Mouse (Mus musculus) neural tube, embryonic 13.5 days (tissue): ENCODE measurements around the gene Zscan5b. TPM values are rescaled to one million over a fixed set of nuclear protein-coding genes. Genes with fewer than 3 reads are reported as not detected.
A peak's percentile ranks its signal among the peaks of the same experiment; 100 is the strongest.
"Not testable (repeated sequence)": the region's sequence is repeated elsewhere in the genome, so short reads cannot be mapped to it uniquely, and the experiment has no call there.

Source experiments
- ATAC-seq: fragments of 200-750 bp; cut with Nextera tagmentation; 2 replicates; pipeline ENCODE4 v1.8.0; 2017; ENCODE audit warnings: low read depth, mild to moderate bottlenecking, moderate TSS enrichment, moderate library complexity
- H3K27ac ChIP-seq: fragments of 300-500 bp; sonication (generic); replicated peaks from 2 replicates; pipeline ENCODE4 v1.5.1; 2015; ENCODE audit warnings: moderate library complexity, mild to moderate bottlenecking, inconsistent platforms
- H3K27me3 ChIP-seq: fragments of 300-500 bp; sonication (generic); 2 replicates; pipeline ENCODE4 v1.6.1; 2015; ENCODE audit warnings: mild to moderate bottlenecking, inconsistent platforms
- H3K36me3 ChIP-seq: fragments of 300-500 bp; sonication (generic); 2 replicates; pipeline ENCODE4 v1.6.1; 2015; ENCODE audit warnings: mild to moderate bottlenecking, inconsistent platforms
- H3K4me1 ChIP-seq: fragments of 300-500 bp; sonication (generic); replicated peaks from 2 replicates; pipeline ENCODE4 v1.6.1; 2015; ENCODE audit warnings: inconsistent platforms
- H3K4me2 ChIP-seq: fragments of 300-500 bp; sonication (generic); 2 replicates; pipeline ENCODE4 v1.6.1; 2015; ENCODE audit warnings: inconsistent platforms, mild to moderate bottlenecking, moderate library complexity
- H3K4me3 ChIP-seq: fragments of 300-500 bp; sonication (generic); 2 replicates; pipeline ENCODE4 v1.5.1; 2015; ENCODE audit warnings: mild to moderate bottlenecking, inconsistent platforms
- H3K9ac ChIP-seq: fragments of 300-500 bp; sonication (generic); 2 replicates; pipeline ENCODE4 v1.6.1; 2015; ENCODE audit warnings: moderate library complexity, mild to moderate bottlenecking, inconsistent platforms
- H3K9me3 ChIP-seq: fragments of 300-500 bp; sonication (generic); 2 replicates; pipeline ENCODE4 v1.6.1; 2016; ENCODE audit warnings: inconsistent platforms
- WGBS: fragments of 180-500 bp; shearing (Covaris S2); methylation state at CpG from one replicate; pipeline ENCODE4 v1.1.7; 2015; 5-methylcytosine and 5-hydroxymethylcytosine counted together
- polyA plus RNA-seq: library from polyadenylated mRNA; unstranded; fragments of >200 nt; fragmentation: Nextera tagmentation; extraction: Ambion mirVana; gene quantifications from 2 replicates; pipeline ENCODE4 v1.2.1, GENCODE M21; 2015

Zscan5b gene
- polyA plus RNA-seq, 1 experiment from 2014 or later, result not detected

GRCm38 (mm10) chr7:6254451-6254850, 32.4 kb downstream of the Zscan5b start:
- H3K27ac ChIP-seq, result no peak overlapping the region
- H3K4me2 ChIP-seq, result no peak overlapping the region
- H3K36me3 ChIP-seq, result no peaks in the 10 kb centered on the region
- no peak overlapping the region for H3K4me3 ChIP-seq
- ATAC-seq, result no peak
- 93% methylated on average over 5 of the region's 5 CpGs for WGBS
- H3K9me3 ChIP-seq, result no peaks in the 10 kb centered on the region
- H3K27me3 ChIP-seq, result no peaks in the 10 kb centered on the region
- no peak overlapping the region for H3K9ac ChIP-seq
- H3K4me1 ChIP-seq, result no peaks in the 10 kb centered on the region

GRCm38 (mm10) chr7:6257386-6257785, 35.3 kb downstream of the Zscan5b start:
- H3K9ac ChIP-seq, result no peak overlapping the region
- no peaks in the 10 kb centered on the region; the same call in 1 of the 2 replicates for H3K9me3 ChIP-seq
- WGBS, result 84% methylated on average over 4 of the region's 4 CpGs
- H3K4me2 ChIP-seq, result no peak overlapping the region
- H3K27me3 ChIP-seq, result no peaks in the 10 kb centered on the region
- ATAC-seq, result no peak
- H3K27ac ChIP-seq, result no peak overlapping the region
- H3K4me3 ChIP-seq, result no peak overlapping the region
- H3K36me3 ChIP-seq, result no peaks in the 10 kb centered on the region
- no peaks in the 10 kb centered on the region for H3K4me1 ChIP-seq

GRCm38 (mm10) chr7:6258232-6259220, 36.4 kb downstream of the Zscan5b start:
- WGBS, result 29% methylated on average over 16 of the region's 16 CpGs
- no peak overlapping the region for H3K4me2 ChIP-seq
- ATAC-seq, result no peak

GRCm38 (mm10) chr7:6260004-6260403, 37.9 kb downstream of the Zscan5b start:
- H3K27ac ChIP-seq, ATAC-seq, H3K4me3 ChIP-seq, H3K9me3 ChIP-seq, H3K4me2 ChIP-seq, H3K27me3 ChIP-seq, H3K9ac ChIP-seq, H3K36me3 ChIP-seq, H3K4me1 ChIP-seq: not testable (repeated sequence)
- 51% methylated on average over 2 of the region's 2 CpGs for WGBS

More at GRCm38 (mm10) chr7:6258232-6259220, 36.4 kb downstream of the Zscan5b start:
- Histone ChIP-seq H3K4me3 (no peak overlapping the region), H3K27me3 (no peaks in the 10 kb centered on the region), H3K9ac (no peak overlapping the region), H3K36me3 (no peaks in the 10 kb centered on the region), H3K9me3 (no peaks in the 10 kb centered on the region; the same call in 1 of the 2 replicates), H3K4me1 (no peaks in the 10 kb centered on the region), H3K27ac (no peak overlapping the region)

GRCm38 (mm10) chr7:6262120-6262519, 40.0 kb downstream of the Zscan5b start:
- no peak overlapping the region for H3K4me3 ChIP-seq
- H3K27ac ChIP-seq, result no peak overlapping the region
- no peak overlapping the region for H3K4me2 ChIP-seq
- no peaks in the 10 kb centered on the region for H3K36me3 ChIP-seq
- no peaks in the 10 kb centered on the region for H3K4me1 ChIP-seq
- no peaks in the 10 kb centered on the region for H3K27me3 ChIP-seq
- WGBS, result 84% methylated on average over 3 of the region's 3 CpGs
- H3K9ac ChIP-seq, result no peak overlapping the region
- ATAC-seq, result no peak
- H3K9me3 ChIP-seq, result no peaks in the 10 kb centered on the region; the same call in 1 of the 2 replicates

- Histone ChIP-seq H3K36me3 (no peaks in the 10 kb centered on the region), H3K9me3 (no peaks in the 10 kb centered on the region; the same call in 1 of the 2 replicates), H3K4me2 (no peak overlapping the region), H3K27ac (no peak overlapping the region), H3K4me1 (no peaks in the 10 kb centered on the region), H3K9ac (no peak overlapping the region), H3K27me3 (no peaks in the 10 kb centered on the region), H3K4me3 (no peak overlapping the region)
- no peak for ATAC-seq
- WGBS, result 83% methylated on average over 4 of the region's 4 CpGs
Observed at GRCm38 (mm10) chr7:6262984-6263383, 40.9 kb downstream of the Zscan5b start.

- ATAC-seq, result no peak
- 68% methylated on average over 8 of the region's 8 CpGs for WGBS
- no peaks in the 10 kb centered on the region for H3K4me1 ChIP-seq
Observed at GRCm38 (mm10) chr7:6265695-6266094, 43.6 kb downstream of the Zscan5b start.

GRCm38 (mm10) chr7:6277906-6278305, 55.8 kb downstream of the Zscan5b start:
- Histone ChIP-seq H3K4me2 (no peak overlapping the region), H3K27me3 (no peaks in the 10 kb centered on the region), H3K9ac (no peak overlapping the region), H3K9me3 (no peaks in the 10 kb centered on the region), H3K36me3 (no peaks in the 10 kb centered on the region), H3K4me3 (no peak overlapping the region), H3K4me1 (no peaks in the 10 kb centered on the region; the same call in 1 of the 2 replicates), H3K27ac (no peak overlapping the region)
- 57% methylated on average over 3 of the region's 3 CpGs for WGBS
- no peak for ATAC-seq

More at GRCm38 (mm10) chr7:6265695-6266094, 43.6 kb downstream of the Zscan5b start:
- no peak overlapping the region for H3K9ac ChIP-seq
- H3K9me3 ChIP-seq, result no peaks in the 10 kb centered on the region; the same call in 1 of the 2 replicates
- no peak overlapping the region for H3K27ac ChIP-seq
- H3K4me3 ChIP-seq, result no peak overlapping the region
- H3K27me3 ChIP-seq, result no peaks in the 10 kb centered on the region
- H3K36me3 ChIP-seq, result no peaks in the 10 kb centered on the region
- no peak overlapping the region for H3K4me2 ChIP-seq

GRCm38 (mm10) chr7:6282749-6283148, 60.7 kb downstream of the Zscan5b start:
- WGBS, result 7% methylated on average over 1 of the region's 1 CpGs
- no peak for ATAC-seq

GRCm38 (mm10) chr7:6283451-6284075, 61.5 kb downstream of the Zscan5b start:
- Histone ChIP-seq H3K27me3 (no peaks in the 10 kb centered on the region), H3K9ac (peak overlapping the region; percentile 78), H3K4me3 (peak overlapping the region; percentile 51), H3K4me1 (peaks cover 29% of the 10 kb centered on the region), H3K36me3 (no peaks in the 10 kb centered on the region), H3K9me3 (no peaks in the 10 kb centered on the region), H3K4me2 (peak overlapping the region; percentile 60), H3K27ac (peak overlapping the region; percentile 82)
- peak; percentile 67 for ATAC-seq
- 1% methylated on average over 23 of the region's 23 CpGs for WGBS

More at GRCm38 (mm10) chr7:6282749-6283148, 60.7 kb downstream of the Zscan5b start:
- Histone ChIP-seq H3K4me1 (peaks cover 21% of the 10 kb centered on the region), H3K27me3 (no peaks in the 10 kb centered on the region), H3K9me3 (no peaks in the 10 kb centered on the region), H3K9ac (peak overlapping the region; percentile 78), H3K36me3 (no peaks in the 10 kb centered on the region), H3K4me3 (peak overlapping the region; percentile 51), H3K4me2 (peak overlapping the region; percentile 60), H3K27ac (peak overlapping the region; percentile 82)

GRCm38 (mm10) chr7:6284442-6285012, 62.4 kb downstream of the Zscan5b start:
- no peak for ATAC-seq
- 91% methylated on average over 4 of the region's 4 CpGs for WGBS
- 0 out of 2 replicates have a peak overlapping the region, but pooled peaks have one; percentile 51 for H3K4me3 ChIP-seq
- peaks cover under 1% of the 10 kb centered on the region; the same call in 1 of the 2 replicates for H3K36me3 ChIP-seq
- H3K4me1 ChIP-seq, result peaks cover 35% of the 10 kb centered on the region
- no peak overlapping the region for H3K9ac ChIP-seq
- no peaks in the 10 kb centered on the region for H3K27me3 ChIP-seq
- H3K27ac ChIP-seq, result 0 out of 2 replicates have a peak overlapping the region, but pooled peaks have one; percentile 14
- no peaks in the 10 kb centered on the region for H3K9me3 ChIP-seq
- H3K4me2 ChIP-seq, result peak overlapping the region; percentile 60; the same call in 1 of the 2 replicates
